Mouse (Mus musculus) myocyte (in vitro differentiated cells): ENCODE results near the gene Nxpe4.
"Not testable (repeated sequence)": the region's sequence is repeated elsewhere in the genome, so short reads cannot be mapped to it uniquely, and the experiment has no call there.

Experiments
- MAX ChIP-seq: IDR thresholded peaks from one replicate; pipeline ENCODE4 v1.6.1; 2011; ENCODE audit warnings: low read depth, mild to moderate bottlenecking, control low read depth
- POLR2A ChIP-seq: IDR thresholded peaks from one replicate; pipeline ENCODE4 v1.6.1; 2011; ENCODE audit warnings: low read depth, mild to moderate bottlenecking, control low read depth, moderate library complexity; ENCODE audit not compliant: insufficient read length
- POLR2AphosphoS2 ChIP-seq: IDR thresholded peaks from one replicate; pipeline ENCODE4 v1.6.1; 2011; ENCODE audit warnings: low read depth, control low read depth; ENCODE audit not compliant: insufficient read length
- REST ChIP-seq: IDR thresholded peaks from one replicate; pipeline ENCODE4 v1.6.1; 2011; ENCODE audit warnings: mild to moderate bottlenecking, control low read depth, moderate library complexity; ENCODE audit not compliant: insufficient read depth, insufficient read length
- SRF ChIP-seq: IDR thresholded peaks from one replicate; pipeline ENCODE4 v1.6.1; 2011; ENCODE audit warnings: low read depth; ENCODE audit not compliant: control insufficient read depth, insufficient read length
- TCF12 ChIP-seq: IDR thresholded peaks from one replicate; pipeline ENCODE4 v1.6.1; 2011; ENCODE audit warnings: mild to moderate bottlenecking, control low read depth; ENCODE audit not compliant: poor library complexity, insufficient read depth, severe bottlenecking
- TCF3 ChIP-seq: IDR thresholded peaks from one replicate; pipeline ENCODE4 v1.6.1; 2011; ENCODE audit warnings: low read depth, control low read depth; ENCODE audit not compliant: insufficient read length
- USF1 ChIP-seq: IDR thresholded peaks from one replicate; pipeline ENCODE4 v1.6.1; 2011; ENCODE audit warnings: low read depth, mild to moderate bottlenecking, control low read depth, moderate library complexity

DNA sequence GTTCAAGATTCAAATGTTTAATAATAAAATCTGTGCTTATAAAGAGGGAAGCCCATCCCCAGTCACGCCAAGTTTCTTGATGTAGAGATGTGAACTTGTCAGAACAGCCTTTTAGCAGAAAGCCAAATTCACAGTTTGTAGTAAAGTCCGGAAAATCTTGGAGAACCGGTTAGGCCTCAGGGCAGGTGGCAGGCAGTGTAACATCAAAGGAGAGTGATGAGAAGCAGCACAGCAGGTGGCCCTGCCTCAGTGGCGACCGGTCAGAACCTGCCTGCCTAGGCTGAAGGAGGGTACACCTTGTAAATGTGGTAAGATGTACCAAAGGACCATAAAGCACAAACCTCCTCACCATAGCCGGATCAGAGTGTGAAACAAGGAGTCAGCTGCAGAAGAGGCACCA lies 4.7 kb downstream of the Nxpe4 start:
- not testable (repeated sequence) for TF ChIP-seq POLR2AphosphoS2, POLR2A, USF1, TCF12, SRF, MAX, TCF3, REST
